Mouse (Mus musculus) thymus, adult 2 months (tissue): Measurements from ENCODE around the gene Galnt7. TPM values are rescaled to one million over a fixed set of nuclear protein-coding genes. Genes with fewer than 3 reads are reported as not detected.

Experiments
- DNase-seq: peaks from one replicate; pipeline ENCODE4 v3.0.0; 2021
- H3K27ac ChIP-seq: fragments of 200-500 bp; 2 replicates; pipeline ENCODE4 v1.5.1; 2012; ENCODE audit warnings: low read length, control low read depth; ENCODE audit not compliant: control insufficient read depth, insufficient read depth
- H3K27me3 ChIP-seq: fragments of 200-500 bp; 2 replicates; pipeline ENCODE4 v1.6.1; 2012; ENCODE audit warnings: mild to moderate bottlenecking, low read length, moderate library complexity, mixed read lengths; ENCODE audit not compliant: control insufficient read depth, insufficient read depth
- H3K36me3 ChIP-seq: fragments of 200-500 bp; 2 replicates; pipeline ENCODE4 v1.6.1; 2012; ENCODE audit warnings: mild to moderate bottlenecking, low read length, moderate library complexity; ENCODE audit not compliant: control insufficient read depth, insufficient read depth
- H3K4me1 ChIP-seq: fragments of 200-500 bp; replicated peaks from 2 replicates; pipeline ENCODE4 v1.6.1; 2012; ENCODE audit warnings: low read length; ENCODE audit not compliant: control insufficient read depth, insufficient read depth
- H3K4me3 ChIP-seq: fragments of 200-500 bp; 2 replicates; pipeline ENCODE4 v1.5.1; 2012; ENCODE audit warnings: mild to moderate bottlenecking, low read length, control low read depth, moderate library complexity; ENCODE audit not compliant: control insufficient read depth, insufficient read depth
- CTCF ChIP-seq: fragments of 200-500 bp; IDR thresholded peaks from 2 replicates; pipeline ENCODE4 v1.5.1; 2012; ENCODE audit warnings: mild to moderate bottlenecking, control low read depth, low read length, moderate library complexity, borderline replicate concordance; ENCODE audit not compliant: control insufficient read depth, poor library complexity, insufficient read depth; ENCODE audit errors: extremely low read depth
- POLR2A ChIP-seq: fragments of 200-500 bp; IDR thresholded peaks from 2 replicates; pipeline ENCODE4 v1.6.1; 2012; ENCODE audit warnings: mild to moderate bottlenecking, low read length, control low read depth, moderate library complexity; ENCODE audit not compliant: control insufficient read depth, poor library complexity, insufficient read depth; ENCODE audit errors: extremely low read depth
- WGBS: fragments of 180-500 bp; shearing (Covaris S2); methylation state at CpG from one replicate; pipeline ENCODE4 v1.1.7; 2018; 5-methylcytosine and 5-hydroxymethylcytosine counted together
- polyA plus RNA-seq: library from polyadenylated mRNA; depleted of rRNA; stranded (reverse); fragments of >200 nt; gene quantifications from 2 replicates; pipeline ENCODE4 v1.2.3, GENCODE M21; 2012

The Galnt7 gene
- polyA plus RNA-seq, 1 experiment, result 9.1 TPM

DNA sequence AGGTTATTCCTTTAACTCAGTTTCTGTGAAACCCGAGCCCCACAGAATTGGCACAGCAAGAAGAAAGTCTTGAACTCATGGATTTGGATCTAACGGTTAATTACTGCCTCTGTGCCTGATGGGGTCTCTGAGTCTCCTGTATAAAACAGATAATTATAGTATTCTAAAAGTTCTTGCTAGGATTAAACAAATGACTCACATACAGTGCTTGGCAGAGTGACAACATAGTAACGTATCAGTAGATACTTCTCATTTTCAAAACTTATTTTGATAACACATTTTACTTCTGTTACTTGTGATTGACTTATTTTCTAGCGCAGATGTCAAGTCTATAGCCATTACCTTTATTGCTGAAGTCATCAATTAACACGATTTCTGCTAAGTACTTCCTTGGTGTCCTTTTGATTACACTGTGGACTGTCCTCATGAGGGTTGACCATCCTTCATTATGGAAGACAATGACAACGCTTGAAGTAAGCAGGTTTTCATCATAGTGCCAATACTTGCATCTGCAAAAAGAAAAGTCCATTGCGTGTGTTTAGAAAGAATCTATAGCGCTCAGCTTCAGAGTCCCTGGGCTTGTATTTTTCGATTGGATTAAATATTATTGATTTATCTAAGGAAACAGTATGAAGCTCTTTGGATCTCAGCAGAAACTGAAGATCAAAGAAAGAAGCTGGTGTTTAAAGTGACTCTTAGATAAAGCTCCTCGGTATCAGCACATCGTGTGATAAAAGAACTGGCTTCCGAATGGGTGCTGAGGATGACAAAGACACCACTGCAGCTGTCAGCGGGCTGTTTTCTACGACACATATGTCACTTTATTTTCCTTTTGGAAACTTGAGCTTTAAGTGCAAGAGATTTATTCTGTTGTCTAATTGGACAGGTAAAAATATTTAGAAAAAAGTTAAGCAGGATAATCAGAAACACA, 100.5 kb downstream of the Galnt7 start:
- H3K36me3 ChIP-seq, result peaks cover 4% of the 10 kb centered on the region; the same call in 1 of the 2 replicates
- WGBS, result 97% methylated on average over 14 of the region's 14 CpGs
- no peak overlapping the region for H3K4me3 ChIP-seq
- DNase-seq, result no peak
- no peaks in the 10 kb centered on the region for H3K27me3 ChIP-seq
- H3K4me1 ChIP-seq, result no peaks in the 10 kb centered on the region
- no peak overlapping the region for H3K27ac ChIP-seq
- no peak for TF ChIP-seq POLR2A
- TF ChIP-seq CTCF, result no peak

DNA sequence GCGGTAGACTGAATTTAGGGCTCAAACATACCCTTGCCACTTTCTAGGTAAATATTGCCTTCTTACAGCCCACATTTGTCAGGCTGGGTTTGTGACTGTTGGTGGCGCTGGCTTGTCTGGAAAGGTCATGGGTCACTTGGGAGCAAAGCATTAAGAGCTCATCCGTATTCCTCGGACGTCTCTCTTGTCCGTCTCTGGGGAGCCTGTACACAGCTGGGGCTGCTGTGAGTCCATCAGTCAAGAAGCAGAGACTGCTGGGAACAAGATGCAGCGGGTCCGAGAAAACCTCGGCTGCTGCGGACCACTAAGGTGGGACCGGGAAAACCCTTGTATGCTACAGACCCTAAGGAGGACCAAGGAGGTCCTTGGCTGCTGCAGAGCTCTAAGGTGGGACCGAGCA, 105.3 kb downstream of the Galnt7 start:
- Histone ChIP-seq H3K4me3 (no peak overlapping the region), H3K4me1 (no peaks in the 10 kb centered on the region), H3K36me3 (peaks cover 18% of the 10 kb centered on the region), H3K27ac (no peak overlapping the region), H3K27me3 (no peaks in the 10 kb centered on the region)
- TF ChIP-seq POLR2A (no peak), CTCF (no peak)
- no peak for DNase-seq
- WGBS, result 96% methylated on average over 12 of the region's 12 CpGs

DNA sequence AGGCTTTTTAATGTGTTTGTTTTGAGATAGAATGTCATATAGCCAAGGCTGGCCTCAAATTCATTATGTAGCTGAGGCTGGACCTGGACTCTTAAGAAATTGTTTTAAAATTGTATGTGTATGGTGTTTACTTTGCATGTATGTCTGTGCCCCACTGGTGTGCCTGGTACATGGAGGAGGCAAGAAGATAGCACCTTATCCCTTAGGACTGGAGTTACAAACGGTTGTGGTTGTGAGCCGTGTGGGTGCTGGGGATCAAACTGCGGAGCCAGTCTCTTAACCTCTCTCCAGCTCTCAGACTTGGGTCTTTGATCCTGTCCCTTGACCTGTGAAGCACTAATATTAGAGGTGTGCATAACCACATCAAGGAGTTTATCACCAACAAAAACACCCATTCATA, 106.0 kb downstream of the Galnt7 start:
- no peak for DNase-seq
- Histone ChIP-seq H3K36me3 (peaks cover 18% of the 10 kb centered on the region), H3K4me3 (no peak overlapping the region), H3K27ac (no peak overlapping the region), H3K27me3 (no peaks in the 10 kb centered on the region), H3K4me1 (no peaks in the 10 kb centered on the region)
- 98% methylated on average over 3 of the region's 3 CpGs for WGBS
- TF ChIP-seq POLR2A (no peak), CTCF (no peak)

DNA sequence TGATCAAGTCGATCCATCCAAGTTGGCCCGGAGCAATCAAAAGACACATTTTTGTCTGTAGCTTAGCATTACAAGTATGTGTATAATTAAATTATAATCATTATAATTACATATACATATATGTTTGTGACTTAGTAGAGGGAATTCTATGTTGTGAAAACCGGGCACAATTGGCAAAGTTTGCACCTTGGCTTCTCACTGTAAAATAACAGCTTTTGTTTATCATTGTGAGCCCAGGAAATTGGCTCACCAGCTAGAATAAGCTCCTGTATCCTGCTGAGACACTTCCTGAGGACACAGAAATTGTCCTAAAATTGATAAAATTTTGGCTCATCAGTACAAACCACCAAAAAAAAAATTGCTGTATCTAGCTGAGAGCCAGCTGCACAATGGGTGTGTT, 106.4 kb downstream of the Galnt7 start:
- 97% methylated on average over 3 of the region's 3 CpGs for WGBS
- DNase-seq, result no peak
- Histone ChIP-seq H3K27ac (no peak overlapping the region), H3K4me1 (no peaks in the 10 kb centered on the region), H3K4me3 (no peak overlapping the region), H3K27me3 (no peaks in the 10 kb centered on the region), H3K36me3 (peaks cover 18% of the 10 kb centered on the region)
- no peak for TF ChIP-seq CTCF
- TF ChIP-seq POLR2A, result no peak

DNA sequence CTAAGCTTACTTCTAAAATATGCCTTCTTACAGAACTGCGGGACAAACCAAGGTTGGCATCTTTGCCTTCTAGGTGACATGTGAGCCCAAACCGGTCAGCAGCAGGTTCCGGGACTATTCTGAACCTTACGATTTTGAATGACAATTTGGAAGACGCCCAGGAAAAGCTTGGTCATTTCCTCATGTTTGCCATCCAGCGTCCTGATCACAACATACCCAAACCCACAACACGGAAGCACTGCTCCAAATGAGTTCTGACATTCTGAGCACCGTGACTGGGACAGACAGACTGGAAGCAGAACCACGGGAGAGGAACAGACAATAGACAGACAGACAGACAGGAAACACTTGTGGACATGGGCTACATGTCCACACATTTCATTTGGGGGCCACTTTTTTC, 111.4 kb downstream of the Galnt7 start:
- H3K27ac ChIP-seq, result no peak overlapping the region
- TF ChIP-seq POLR2A, result no peak
- TF ChIP-seq CTCF, result no peak
- no peaks in the 10 kb centered on the region for H3K27me3 ChIP-seq
- H3K4me1 ChIP-seq, result no peaks in the 10 kb centered on the region
- no peak overlapping the region for H3K4me3 ChIP-seq
- DNase-seq, result no peak
- WGBS, result 85% methylated on average over 9 of the region's 9 CpGs
- H3K36me3 ChIP-seq, result peaks cover 21% of the 10 kb centered on the region

DNA sequence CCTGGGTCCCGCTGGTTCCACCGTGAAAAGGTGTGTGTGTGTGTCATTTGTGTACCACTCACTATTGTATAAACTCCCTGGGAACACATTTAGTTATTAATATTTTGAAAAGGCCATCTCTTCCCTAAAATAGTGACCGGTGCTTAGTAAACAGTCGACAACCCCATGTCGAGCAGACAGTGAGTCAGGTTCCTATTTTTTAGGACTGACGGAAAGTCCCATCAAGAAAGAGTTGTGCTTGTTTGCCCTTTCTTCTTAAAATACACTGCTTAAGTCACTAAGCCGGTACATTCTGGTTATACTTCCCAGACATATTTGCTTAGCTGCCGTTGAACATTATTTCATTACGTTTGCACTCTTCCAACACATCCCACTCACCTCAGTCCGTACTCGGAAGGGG, 111.9 kb downstream of the Galnt7 start:
- WGBS, result 94% methylated on average over 11 of the region's 11 CpGs
- Histone ChIP-seq H3K27ac (no peak overlapping the region), H3K4me3 (no peak overlapping the region), H3K36me3 (peaks cover 25% of the 10 kb centered on the region), H3K4me1 (no peaks in the 10 kb centered on the region), H3K27me3 (no peaks in the 10 kb centered on the region)
- DNase-seq, result no peak
- TF ChIP-seq POLR2A, result no peak
- no peak for TF ChIP-seq CTCF

DNA sequence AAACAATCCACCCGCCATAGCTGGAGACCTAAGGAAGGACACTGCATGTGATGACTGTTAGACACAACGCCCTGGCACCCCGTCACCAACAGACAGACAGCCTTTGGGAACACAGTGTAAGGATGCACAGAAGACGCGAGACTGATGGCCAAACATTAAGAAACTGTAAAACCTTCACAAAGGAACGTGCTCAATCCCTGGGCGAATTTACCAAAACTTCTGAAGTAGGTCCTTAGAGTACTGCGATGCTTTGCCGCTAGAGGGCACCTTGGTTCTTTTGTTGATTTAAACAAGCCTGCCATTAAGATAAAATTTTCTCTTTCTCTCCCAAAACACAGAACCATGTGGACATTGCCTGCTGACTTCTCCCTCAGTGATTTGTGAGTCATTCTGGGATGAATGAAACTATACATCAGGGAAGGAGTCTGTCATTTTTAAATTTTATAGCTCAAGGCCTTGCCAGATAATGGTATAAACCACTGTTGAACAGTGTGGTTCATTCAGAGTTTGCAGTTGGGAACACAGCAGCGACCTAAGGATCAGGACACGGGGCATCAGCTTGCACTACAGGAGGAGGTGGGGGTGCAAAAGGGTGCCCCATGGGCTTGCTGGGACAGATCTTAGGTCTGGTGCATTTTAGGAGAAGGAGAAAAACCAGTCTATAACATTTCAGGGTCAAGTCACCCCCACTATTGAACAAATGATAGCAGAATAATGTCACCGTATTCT, 112.6 kb downstream of the Galnt7 start:
- 60% methylated on average over 12 of the region's 12 CpGs for WGBS
- Histone ChIP-seq H3K36me3 (peaks cover 29% of the 10 kb centered on the region), H3K27me3 (no peaks in the 10 kb centered on the region), H3K4me3 (no peak overlapping the region), H3K4me1 (no peaks in the 10 kb centered on the region), H3K27ac (no peak overlapping the region)
- peak; percentile 59 for DNase-seq
- no peak; the same call in 1 of the 2 replicates for TF ChIP-seq CTCF
- TF ChIP-seq POLR2A, result no peak
